Mouse (Mus musculus) midbrain, postnatal 0 days (tissue): ENCODE data around the gene Galr3. TPM values are rescaled to one million over a fixed set of nuclear protein-coding genes. Genes with fewer than 3 reads are reported as not detected.

Experiments
- ATAC-seq: fragments of 200-750 bp; cut with Nextera tagmentation; 2 replicates; pipeline ENCODE4 v1.8.0; 2017; ENCODE audit warnings: moderate number of reproducible peaks, mild to moderate bottlenecking, moderate TSS enrichment, moderate library complexity; ENCODE audit not compliant: low FRiP score
- DNase-seq: peaks from one replicate; pipeline ENCODE4 v3.0.0-alpha.2; 2015; ENCODE audit warnings: low spot score
- H3K27ac ChIP-seq: fragments of 300-500 bp; sonication (generic); 2 replicates; pipeline ENCODE4 v1.5.1; 2014; ENCODE audit warnings: low read depth, mild to moderate bottlenecking, low read length, mixed read lengths
- H3K27me3 ChIP-seq: fragments of 300-500 bp; sonication (generic); 2 replicates; pipeline ENCODE4 v1.6.1; 2014; ENCODE audit warnings: low read length, control low read depth, mixed read lengths; ENCODE audit not compliant: insufficient read depth
- H3K36me3 ChIP-seq: fragments of 300-500 bp; sonication (generic); 2 replicates; pipeline ENCODE4 v1.6.1; 2014; ENCODE audit warnings: low read length, control low read depth, mixed read lengths; ENCODE audit not compliant: insufficient read depth
- H3K4me1 ChIP-seq: fragments of 300-500 bp; sonication (generic); 2 replicates; pipeline ENCODE4 v1.6.1; 2014; ENCODE audit warnings: mild to moderate bottlenecking, control low read depth, antibody characterized with exemption, low read length, mixed read lengths; ENCODE audit not compliant: insufficient read depth
- H3K4me2 ChIP-seq: fragments of 300-500 bp; sonication (generic); 2 replicates; pipeline ENCODE4 v1.6.1; 2014; ENCODE audit warnings: low read depth, mild to moderate bottlenecking, low read length, mixed read lengths; ENCODE audit not compliant: poor library complexity, severe bottlenecking
- H3K4me3 ChIP-seq: fragments of 300-500 bp; sonication (generic); 2 replicates; pipeline ENCODE4 v1.5.1; 2014; ENCODE audit warnings: low read depth, mild to moderate bottlenecking, low read length, moderate library complexity
- H3K9ac ChIP-seq: fragments of 300-500 bp; sonication (generic); replicated peaks from 2 replicates; pipeline ENCODE4 v1.6.1; 2014; ENCODE audit warnings: mild to moderate bottlenecking, low read length, moderate library complexity, mixed read lengths; ENCODE audit not compliant: poor library complexity, severe bottlenecking
- H3K9me3 ChIP-seq: fragments of 300-500 bp; sonication (generic); 2 replicates; pipeline ENCODE4 v1.6.1; 2016; ENCODE audit warnings: low read length, control low read depth
- CTCF ChIP-seq: IDR thresholded peaks from 2 replicates; pipeline ENCODE4 v1.5.1; 2016; ENCODE audit warnings: antibody characterized with exemption, mild to moderate bottlenecking
- WGBS: fragments of 180-500 bp; shearing (Covaris S2); extraction: QIAGEN DNeasy Blood & Tissue Kit; methylation state at CpG from one replicate; pipeline ENCODE4 v1.1.7; 2014; 5-methylcytosine and 5-hydroxymethylcytosine counted together
- microRNA-seq: library from miRNA; unstranded; fragments of <30 nt; microRNA quantifications from one replicate; pipeline ENCODE4, GENCODE M21; 2016; ENCODE audit warnings: borderline number of aligned reads
- polyA plus RNA-seq: library from polyadenylated mRNA; unstranded; fragments of >200 nt; fragmentation: Nextera tagmentation; extraction: Ambion mirVana; gene quantifications from 2 replicates; pipeline ENCODE4 v1.2.1, GENCODE M21; 2015
- total RNA-seq: library from RNA; depleted of rRNA; stranded (reverse); fragments of >200 nt; gene quantifications from 2 replicates; pipeline ENCODE4 v1.2.3, GENCODE M21; 2014; rRNA removed

Gene Galr3
- total and polyA plus RNA-seq, 2 experiments from 2014 or later, result 0.25 to 3.9 TPM

DNA sequence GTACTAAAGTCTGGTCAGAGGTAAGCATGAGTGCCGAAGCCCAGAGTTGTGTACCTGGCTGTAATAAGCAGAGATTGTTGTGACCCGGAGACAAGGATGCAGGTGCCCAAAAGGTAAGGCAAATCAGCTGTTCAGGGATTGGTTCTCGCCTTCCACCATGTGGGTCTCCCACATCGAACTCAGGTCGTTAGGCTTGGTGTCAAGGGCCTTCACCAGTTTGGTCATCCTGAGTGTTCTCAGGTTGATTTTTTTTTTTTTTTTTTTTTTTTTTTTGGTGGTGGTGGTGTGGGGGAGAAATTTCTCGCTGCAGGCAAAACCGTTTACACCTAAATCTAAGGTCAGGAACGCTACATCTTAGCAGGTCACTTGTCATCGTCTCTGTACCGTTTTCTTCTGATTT is 32.8 kb downstream of the Galr3 start:
- Histone ChIP-seq H3K36me3 (peaks cover 18% of the 10 kb centered on the region), H3K4me3 (peak overlapping the region; percentile 68), H3K4me1 (no peaks in the 10 kb centered on the region), H3K27me3 (no peaks in the 10 kb centered on the region), H3K27ac (peak overlapping the region; percentile 49; the same call in 1 of the 2 replicates), H3K4me2 (peak overlapping the region; percentile 86), H3K9ac (no peak overlapping the region), H3K9me3 (no peaks in the 10 kb centered on the region)
- ATAC-seq, result no peak
- no peak for DNase-seq
- 33% methylated on average over 10 of the region's 10 CpGs for WGBS
- no peak for TF ChIP-seq CTCF

DNA sequence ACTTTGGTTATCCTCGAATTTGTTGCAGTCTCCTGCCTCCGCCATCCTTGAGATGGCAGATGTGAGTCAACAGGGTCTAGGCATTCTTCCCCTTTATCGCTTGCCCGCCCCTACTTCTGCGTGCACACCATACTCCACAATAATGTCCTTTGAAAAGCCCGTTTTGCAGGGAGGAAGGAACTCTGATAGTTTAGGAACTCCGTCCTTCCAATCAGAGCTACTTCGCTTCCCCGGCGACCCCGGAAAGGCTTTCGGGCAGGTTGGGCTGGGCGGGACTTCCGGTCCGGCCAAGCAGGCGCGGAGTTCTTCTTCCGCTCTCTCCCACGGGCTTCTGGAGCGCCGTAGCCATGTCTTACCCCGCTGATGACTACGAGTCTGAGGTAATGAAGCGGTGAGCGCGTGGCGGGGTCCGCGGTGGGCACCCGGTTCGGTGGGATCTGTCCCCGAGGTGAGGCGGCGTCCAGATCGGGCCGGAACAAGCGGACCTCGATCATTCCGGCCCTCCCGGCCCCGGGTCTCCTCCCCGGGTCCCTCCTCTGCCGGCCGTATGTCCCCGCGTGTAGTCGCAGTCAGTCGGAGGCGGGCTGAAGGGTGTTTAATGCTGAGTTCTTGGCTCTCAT is 33.3 kb downstream of the Galr3 start, which contains the start of gene Eif3l:
Eif3l (plus strand) TSS at position 267 of the 620 bp plus-strand sequence.
- ATAC-seq (peak; percentile 81; the same call in 1 of the 2 replicates), DNase-seq (peak; percentile 86)
- Histone ChIP-seq H3K4me3 (peak within 1 kb of the TSS; percentile 68), H3K27me3 (no peaks in the 10 kb centered on the region), H3K27ac (peak within 1 kb of the TSS; percentile 49), H3K36me3 (peaks cover 24% of the 10 kb centered on the region), H3K4me1 (no peaks in the 10 kb centered on the region), H3K9ac (peak within 1 kb of the TSS; percentile 63), H3K9me3 (no peaks in the 10 kb centered on the region), H3K4me2 (peak within 1 kb of the TSS; percentile 86)
- peak; percentile 43 for TF ChIP-seq CTCF
- under 1% methylated on average over 49 of the region's 49 CpGs for WGBS

DNA sequence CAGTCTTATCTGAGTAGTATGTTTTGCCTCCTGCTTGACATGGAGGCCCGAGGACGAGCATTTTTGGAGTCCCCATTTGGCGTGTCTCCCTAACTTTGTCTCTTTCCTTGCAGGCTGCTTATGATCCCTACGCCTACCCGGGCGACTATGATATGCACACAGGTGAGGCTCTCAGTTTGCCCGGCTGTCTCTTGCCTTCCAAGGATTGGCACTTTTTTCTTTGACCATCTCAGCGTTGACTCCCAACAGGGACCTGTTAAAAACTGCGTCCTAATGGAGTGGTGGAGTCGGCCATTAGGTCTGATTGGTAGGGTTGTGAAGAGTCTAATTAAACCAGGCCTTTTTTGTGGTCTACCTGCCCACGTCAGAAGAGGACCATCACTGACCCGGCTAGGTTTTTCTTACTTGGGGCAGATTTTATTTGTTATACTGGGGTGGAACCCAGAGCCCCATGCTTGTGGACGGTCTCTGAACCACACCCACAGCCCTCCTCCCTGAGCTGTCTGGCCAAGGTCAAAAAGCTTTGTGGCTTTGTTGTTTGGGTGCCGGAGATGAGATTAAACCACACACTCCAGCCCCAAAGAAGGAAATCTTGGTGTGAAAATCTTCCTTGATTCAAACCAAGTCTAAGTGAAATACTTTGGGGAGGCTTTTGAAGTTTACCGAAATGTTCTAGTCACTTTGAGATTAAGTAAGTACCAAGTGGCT is 34.1 kb downstream of the Galr3 start:
- H3K27ac ChIP-seq, result 0 out of 2 replicates have a peak overlapping the region, but pooled peaks have one; percentile 49
- H3K27me3 ChIP-seq, result no peaks in the 10 kb centered on the region
- no peaks in the 10 kb centered on the region for H3K9me3 ChIP-seq
- peak overlapping the region; percentile 86 for H3K4me2 ChIP-seq
- H3K4me1 ChIP-seq, result no peaks in the 10 kb centered on the region
- peaks cover 27% of the 10 kb centered on the region for H3K36me3 ChIP-seq
- no peak for TF ChIP-seq CTCF
- no peak for DNase-seq
- ATAC-seq, result no peak
- 45% methylated on average over 15 of the region's 15 CpGs for WGBS
- peak overlapping the region; percentile 68 for H3K4me3 ChIP-seq
- peak overlapping the region; percentile 63 for H3K9ac ChIP-seq

DNA sequence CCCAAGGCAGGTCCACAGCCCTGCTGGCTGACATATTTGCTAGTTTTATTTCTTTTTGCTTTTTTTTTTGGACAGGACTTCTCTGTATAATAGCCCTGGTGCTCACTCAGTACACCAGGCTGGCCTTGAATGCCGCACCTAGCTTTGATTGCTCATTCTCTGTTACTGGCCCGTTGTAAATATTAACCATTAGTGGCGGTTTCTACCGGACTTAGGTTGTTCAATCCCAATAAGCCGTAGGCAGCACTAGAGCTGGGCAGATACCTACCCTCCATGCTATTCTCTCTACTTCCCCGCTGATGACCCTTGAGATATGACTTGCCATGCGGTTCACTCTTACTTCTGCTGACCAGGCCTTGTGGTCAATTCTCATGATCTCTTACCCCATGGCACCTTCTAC is 37.9 kb downstream of the Galr3 start:
- no peak for ATAC-seq
- H3K4me1 ChIP-seq, result no peaks in the 10 kb centered on the region
- TF ChIP-seq CTCF, result no peak

DNA sequence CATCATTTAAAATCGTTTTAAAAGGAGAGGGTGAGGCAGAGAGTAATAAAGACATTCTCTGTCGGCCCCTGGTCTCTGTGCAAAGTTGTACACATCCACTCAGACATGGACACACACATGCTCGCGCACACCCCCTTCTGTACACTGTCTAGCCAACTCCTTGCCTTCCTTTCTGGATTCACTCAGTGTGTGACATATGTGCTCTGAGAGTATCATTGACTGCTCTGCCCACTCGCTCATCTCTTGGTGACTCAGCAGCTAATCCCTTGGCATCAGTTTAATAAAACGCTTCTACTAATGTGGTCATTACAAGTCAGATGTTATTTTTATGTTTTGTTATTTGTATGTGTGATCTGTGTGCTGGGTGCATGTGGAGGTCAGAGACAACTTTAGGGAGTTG is 50.6 kb downstream of the Galr3 start:
- Histone ChIP-seq H3K9ac (no peak overlapping the region), H3K4me3 (no peak overlapping the region), H3K27ac (no peak overlapping the region), H3K36me3 (peaks cover 59% of the 10 kb centered on the region), H3K4me1 (no peaks in the 10 kb centered on the region), H3K4me2 (no peak overlapping the region), H3K27me3 (no peaks in the 10 kb centered on the region), H3K9me3 (no peaks in the 10 kb centered on the region)
- no peak for ATAC-seq
- WGBS, result 94% methylated on average over 6 of the region's 6 CpGs
- no peak for TF ChIP-seq CTCF
- no peak for DNase-seq

More for the DNA sequence above, 37.9 kb downstream of the Galr3 start:
- no peak overlapping the region for H3K4me2 ChIP-seq
- H3K9ac ChIP-seq, result no peak overlapping the region
- H3K4me3 ChIP-seq, result no peak overlapping the region
- H3K9me3 ChIP-seq, result no peaks in the 10 kb centered on the region
- DNase-seq, result no peak
- H3K27ac ChIP-seq, result no peak overlapping the region
- WGBS, result 96% methylated on average over 7 of the region's 7 CpGs
- peaks cover 60% of the 10 kb centered on the region for H3K36me3 ChIP-seq
- H3K27me3 ChIP-seq, result no peaks in the 10 kb centered on the region

Small RNAs within 50 kb of the gene (microRNA-seq; reads per million reads assigned to microRNA genes)
- not detected for gene Mir6956

Other genes starting within 250 kb of the Galr3 start
- 0.71 and 1.6 TPM in 2 replicates for gene Card10, start 238.8 kb upstream of the Galr3 start, total RNA-seq
- gene Card10, start 238.8 kb upstream of the Galr3 start, polyA plus RNA-seq, result 2.2 and 2.5 TPM in 2 replicates
- gene Cdc42ep1, start 199.3 kb upstream of the Galr3 start, total RNA-seq, result 14.1 and 14.9 TPM in 2 replicates
- gene Cdc42ep1, start 199.3 kb upstream of the Galr3 start, polyA plus RNA-seq, result 14.8 and 14.9 TPM in 2 replicates
- not detected in 2 replicates for gene Lgals2, start 186.4 kb upstream of the Galr3 start, total RNA-seq
- gene Lgals2, start 186.4 kb upstream of the Galr3 start, polyA plus RNA-seq, result not detected in 2 replicates
- 37.0 and 42.8 TPM in 2 replicates for gene Gga1, start 164.7 kb upstream of the Galr3 start, total RNA-seq
- 42.4 and 43.4 TPM in 2 replicates for gene Gga1, start 164.7 kb upstream of the Galr3 start, polyA plus RNA-seq
- 1.7 TPM in 1 of 2 replicates, not detected in the other for gene Gm49510, start 142.2 kb upstream of the Galr3 start, total RNA-seq
- gene Gm49510, start 142.2 kb upstream of the Galr3 start, polyA plus RNA-seq, result 0.17 TPM in 1 of 2 replicates, not detected in the other
- 4.2 and 4.5 TPM in 2 replicates for gene Sh3bp1, start 142.1 kb upstream of the Galr3 start, total RNA-seq
- 4.0 and 4.7 TPM in 2 replicates for gene Sh3bp1, start 142.1 kb upstream of the Galr3 start, polyA plus RNA-seq
- 350 and 364 TPM in 2 replicates for gene Pdxp, start 128.0 kb upstream of the Galr3 start, total RNA-seq
- 171 and 181 TPM in 2 replicates for gene Pdxp, start 128.0 kb upstream of the Galr3 start, polyA plus RNA-seq
- 35.4 and 46.2 TPM in 2 replicates for gene Lgals1, start 115.2 kb upstream of the Galr3 start, total RNA-seq
- 69.7 and 76.8 TPM in 2 replicates for gene Lgals1, start 115.2 kb upstream of the Galr3 start, polyA plus RNA-seq
- gene Nol12, start 107.0 kb upstream of the Galr3 start, total RNA-seq, result 8.1 and 17.1 TPM in 2 replicates
- 64.0 and 69.5 TPM in 2 replicates for gene Nol12, start 107.0 kb upstream of the Galr3 start, polyA plus RNA-seq
- 40.0 and 53.3 TPM in 2 replicates for gene Triobp, start 94.2 kb upstream of the Galr3 start, total RNA-seq
- 24.7 and 28.4 TPM in 2 replicates for gene Triobp, start 94.2 kb upstream of the Galr3 start, polyA plus RNA-seq
- gene H1f0, start 13.4 kb upstream of the Galr3 start, total RNA-seq, result 132 and 136 TPM in 2 replicates
- 135 and 144 TPM in 2 replicates for gene H1f0, start 13.4 kb upstream of the Galr3 start, polyA plus RNA-seq
- gene Ankrd54, start 21.0 kb downstream of the Galr3 start, total RNA-seq, result 53.5 and 57.5 TPM in 2 replicates
- gene Ankrd54, start 21.0 kb downstream of the Galr3 start, polyA plus RNA-seq, result 44.5 and 45.5 TPM in 2 replicates
- 197 and 205 TPM in 2 replicates for gene Eif3l, start 33.3 kb downstream of the Galr3 start, total RNA-seq
- gene Eif3l, start 33.3 kb downstream of the Galr3 start, polyA plus RNA-seq, result 160 and 168 TPM in 2 replicates
- 33.4 and 35.5 TPM in 2 replicates for gene Micall1, start 67.0 kb downstream of the Galr3 start, total RNA-seq
- 8.9 and 10.3 TPM in 2 replicates for gene Micall1, start 67.0 kb downstream of the Galr3 start, polyA plus RNA-seq
- 59.7 and 67.5 TPM in 2 replicates for gene Polr2f, start 99.1 kb downstream of the Galr3 start, total RNA-seq
- 341 and 344 TPM in 2 replicates for gene Polr2f, start 99.1 kb downstream of the Galr3 start, polyA plus RNA-seq
- gene 1700088E04Rik, start 99.4 kb downstream of the Galr3 start, total RNA-seq, result 9.5 and 11.7 TPM in 2 replicates
- 15.9 and 21.6 TPM in 2 replicates for gene 1700088E04Rik, start 99.4 kb downstream of the Galr3 start, polyA plus RNA-seq
- gene Sox10, start 123.4 kb downstream of the Galr3 start, total RNA-seq, result 19.2 and 21.1 TPM in 2 replicates
- gene Sox10, start 123.4 kb downstream of the Galr3 start, polyA plus RNA-seq, result 6.8 and 8.9 TPM in 2 replicates
- gene Pick1, start 187.3 kb downstream of the Galr3 start, total RNA-seq, result 65.8 and 81.1 TPM in 2 replicates
- 78.1 and 84.2 TPM in 2 replicates for gene Pick1, start 187.3 kb downstream of the Galr3 start, polyA plus RNA-seq
- gene Gm49486, start 187.5 kb downstream of the Galr3 start, total RNA-seq, result 1.8 and 3.7 TPM in 2 replicates
- 1.1 and 2.0 TPM in 2 replicates for gene Gm49486, start 187.5 kb downstream of the Galr3 start, polyA plus RNA-seq
- gene Slc16a8, start 212.9 kb downstream of the Galr3 start, total RNA-seq, result 0.93 TPM in 1 of 2 replicates, not detected in the other
- gene Slc16a8, start 212.9 kb downstream of the Galr3 start, polyA plus RNA-seq, result 0.45 and 0.54 TPM in 2 replicates
- gene Baiap2l2, start 243.7 kb downstream of the Galr3 start, total RNA-seq, result 3.0 and 3.1 TPM in 2 replicates
- 8.0 and 8.5 TPM in 2 replicates for gene Baiap2l2, start 243.7 kb downstream of the Galr3 start, polyA plus RNA-seq